Mouse (Mus musculus) frontal cortex, postnatal 36 days (tissue): ENCODE results near the gene Tmem94.
"Not testable (repeated sequence)": the region's sequence is repeated elsewhere in the genome, so short reads cannot be mapped to it uniquely, and the experiment has no call there.

Experiments used
- DNase-seq, 2 experiments: peaks; one replicate each; pipeline ENCODE4 v3.0.0; 2022; ENCODE audit warnings: low spot score in 2 of 2

Tmem94 gene

GRCm38 (mm10) chr11:115765103-115765606 is at the start of gene Tmem94:
Gene Tmem94 (plus strand): TSS chr11:115765433.
- peak; percentile 99 for DNase-seq

DNA sequence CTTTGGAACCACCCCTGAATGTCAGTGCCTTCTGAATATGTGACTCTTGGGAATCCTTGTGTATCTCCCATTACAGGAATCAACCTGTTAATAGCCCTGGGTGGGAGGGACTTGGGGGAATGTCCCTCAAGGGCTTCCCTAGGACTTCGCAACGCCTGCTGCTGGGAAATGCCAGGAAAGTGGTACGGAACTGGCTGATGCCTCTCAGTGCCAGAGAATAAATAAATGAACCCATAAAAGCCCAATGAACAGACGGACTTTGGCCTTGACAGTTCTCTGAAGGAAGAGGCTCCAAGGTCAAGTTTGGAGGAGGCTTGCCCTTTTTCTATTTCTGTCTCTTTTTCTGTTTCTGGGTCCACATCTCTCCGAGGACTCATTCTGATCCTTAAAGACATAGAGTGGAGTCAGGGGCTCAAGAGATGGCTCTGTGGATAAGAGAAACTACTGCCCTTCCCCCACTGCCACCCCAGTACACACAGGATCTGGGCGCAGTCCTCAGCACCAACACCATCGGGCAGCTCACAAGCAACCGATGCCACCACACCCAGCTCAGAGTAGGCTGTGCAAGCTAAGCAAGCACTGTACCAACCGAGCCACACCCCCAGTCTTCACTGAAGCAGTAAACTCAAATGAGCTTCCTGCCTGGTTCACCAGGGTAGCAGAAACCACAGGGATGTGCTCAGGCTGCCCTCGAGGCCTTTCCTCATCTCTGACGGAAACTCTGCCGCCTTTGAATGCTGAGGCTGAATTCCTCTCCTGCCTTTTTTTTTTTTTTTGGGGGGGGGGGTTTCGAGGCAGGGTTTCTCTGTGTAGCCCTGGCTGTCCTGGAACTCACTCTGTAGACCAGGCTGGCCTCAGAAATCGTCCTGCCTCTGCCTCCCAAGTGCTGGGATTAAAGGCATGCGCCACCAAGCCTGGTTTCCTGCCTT is 48.6 kb upstream of the Tmem94 start:
- DNase-seq = no peak

- no peak for DNase-seq
Measured at GRCm38 (mm10) chr11:115717660-115718390, 47.4 kb upstream of the Tmem94 start.

GRCm38 (mm10) chr11:115722638-115723037 is 42.6 kb upstream of the Tmem94 start:
- peak; percentile 80 to 83 for DNase-seq

DNA sequence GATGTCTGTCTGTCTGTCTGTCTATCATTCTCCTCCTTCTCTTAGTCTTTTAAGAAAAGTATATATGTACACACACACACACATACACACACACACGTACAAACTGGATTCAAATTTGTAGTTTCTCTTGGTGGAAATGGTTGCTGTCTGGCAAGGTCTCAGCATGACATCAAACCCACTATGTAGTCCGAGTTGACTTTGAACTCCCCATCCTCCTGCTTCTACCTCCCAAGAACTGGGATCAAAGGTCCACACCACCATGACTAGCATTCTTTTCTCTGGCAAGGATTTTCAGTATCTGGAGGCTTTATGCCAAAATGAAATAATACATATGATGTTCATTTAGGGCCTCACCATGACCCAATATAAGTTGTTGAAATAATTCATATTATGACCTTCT is 42.0 kb upstream of the Tmem94 start:
- DNase-seq = no peak

DNA sequence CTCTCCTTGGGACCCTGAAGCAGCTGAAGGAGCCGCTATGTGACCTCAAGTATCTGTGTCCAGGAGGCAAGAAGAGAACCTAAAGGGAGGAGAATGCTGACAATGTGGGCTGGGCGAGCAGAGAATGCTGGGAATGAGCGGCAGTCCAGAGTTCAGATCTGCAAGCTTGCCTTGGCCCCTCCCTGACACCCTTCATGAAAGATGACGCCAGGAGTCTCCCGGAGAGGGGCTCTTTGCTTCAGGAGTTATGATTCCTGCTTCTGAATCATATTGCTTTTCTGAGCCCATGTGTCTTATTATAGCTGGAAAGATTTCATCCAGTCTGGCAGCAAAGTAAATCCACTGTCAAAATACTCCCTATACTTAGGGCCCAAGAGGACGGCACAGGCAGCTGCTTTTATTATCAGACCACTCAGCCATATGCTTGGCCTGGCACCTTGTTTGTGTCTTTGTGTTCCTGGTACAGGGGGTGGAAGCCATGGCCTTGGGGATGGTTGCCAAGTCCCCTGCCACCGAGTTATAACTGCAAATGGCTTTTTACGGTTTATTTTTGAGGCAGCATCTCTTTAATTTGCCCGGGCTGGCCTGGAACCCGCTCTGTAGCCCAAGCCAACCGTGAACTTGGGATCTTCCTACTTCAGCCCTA is 31.1 kb upstream of the Tmem94 start:
- DNase-seq = peak in 1 of 2 experiments; percentile 27

GRCm38 (mm10) chr11:115737608-115738208 is 27.5 kb upstream of the Tmem94 start:
- no peak for DNase-seq

DNA sequence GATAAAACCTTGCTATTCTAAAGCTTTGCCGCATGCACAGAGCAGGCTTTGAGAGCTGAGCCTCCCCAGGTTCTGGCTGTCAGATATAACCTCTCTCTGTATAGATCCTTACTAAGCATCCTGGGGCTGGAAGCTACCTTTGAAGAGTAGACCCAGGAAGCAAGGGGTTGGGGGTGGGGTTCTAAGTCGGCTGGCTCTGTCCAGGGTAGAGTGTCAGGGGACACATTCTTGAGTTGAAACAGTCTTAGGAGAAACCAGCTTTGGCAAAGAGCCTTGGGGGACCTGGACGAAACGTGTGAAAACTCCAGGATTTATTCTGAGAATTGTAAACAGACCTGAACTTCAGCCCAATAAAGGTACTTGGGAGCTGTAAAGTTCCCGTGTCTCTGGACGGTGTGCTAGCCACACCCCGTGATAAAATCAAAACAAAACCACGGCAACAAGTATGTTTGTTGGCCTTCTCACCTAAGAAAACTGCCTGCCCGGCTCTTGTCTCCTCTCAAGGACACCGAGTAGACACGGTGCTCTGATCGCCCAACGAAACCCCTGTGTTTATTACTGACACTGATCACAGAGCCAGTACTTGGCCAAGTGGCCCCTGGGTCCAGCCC is 26.9 kb upstream of the Tmem94 start:
- no peak for DNase-seq

GRCm38 (mm10) chr11:115741070-115741469 is 24.2 kb upstream of the Tmem94 start:
- DNase-seq = no peak

GRCm38 (mm10) chr11:115742926-115743325 is 22.3 kb upstream of the Tmem94 start:
- no peak for DNase-seq

GRCm38 (mm10) chr11:115744385-115744784 is 20.8 kb upstream of the Tmem94 start:
- no peak for DNase-seq

DNA sequence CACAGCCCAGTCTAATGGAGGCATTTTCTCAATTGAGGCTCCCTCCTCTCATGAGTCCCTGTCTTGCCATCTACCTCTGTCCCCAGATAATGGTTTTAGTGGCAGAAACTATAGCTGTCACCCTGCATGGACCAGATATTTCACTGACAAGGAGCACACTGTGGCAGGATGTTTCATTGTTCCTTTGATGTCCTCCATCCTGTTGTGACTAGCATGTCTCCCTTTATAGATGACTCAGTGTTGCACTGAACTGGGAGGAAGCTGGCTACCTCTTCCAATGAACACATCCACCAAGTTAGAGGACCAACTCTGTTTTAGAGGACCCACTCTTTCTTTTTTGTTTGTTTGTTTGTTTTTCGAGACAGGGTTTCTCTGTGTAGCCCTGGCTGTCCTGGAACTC is 19.1 kb upstream of the Tmem94 start:
- no peak for DNase-seq

DNA sequence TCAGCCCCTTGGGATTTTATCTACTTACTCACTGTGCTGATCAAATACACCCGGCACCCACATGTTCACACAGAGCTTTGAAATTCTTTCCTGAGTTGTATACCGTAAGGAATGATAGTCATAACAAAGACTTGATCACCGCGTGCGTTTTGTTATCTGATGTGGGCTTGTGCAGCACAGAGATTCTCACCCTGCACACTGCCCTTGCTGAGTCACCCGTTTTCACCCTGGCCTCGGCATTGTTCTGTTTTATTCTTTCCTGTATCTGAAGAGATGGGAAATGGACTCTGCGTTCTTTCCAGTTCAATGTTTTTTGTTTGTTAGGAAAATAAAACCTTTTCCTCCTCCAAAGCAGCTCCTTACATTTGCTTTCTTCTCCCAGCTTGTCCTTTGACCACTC is 18.5 kb upstream of the Tmem94 start:
- DNase-seq = no peak

- no peak for DNase-seq
Measured at GRCm38 (mm10) chr11:115747351-115747750, 17.9 kb upstream of the Tmem94 start.

- no peak for DNase-seq
Measured at GRCm38 (mm10) chr11:115749834-115750233, 15.4 kb upstream of the Tmem94 start.

DNA sequence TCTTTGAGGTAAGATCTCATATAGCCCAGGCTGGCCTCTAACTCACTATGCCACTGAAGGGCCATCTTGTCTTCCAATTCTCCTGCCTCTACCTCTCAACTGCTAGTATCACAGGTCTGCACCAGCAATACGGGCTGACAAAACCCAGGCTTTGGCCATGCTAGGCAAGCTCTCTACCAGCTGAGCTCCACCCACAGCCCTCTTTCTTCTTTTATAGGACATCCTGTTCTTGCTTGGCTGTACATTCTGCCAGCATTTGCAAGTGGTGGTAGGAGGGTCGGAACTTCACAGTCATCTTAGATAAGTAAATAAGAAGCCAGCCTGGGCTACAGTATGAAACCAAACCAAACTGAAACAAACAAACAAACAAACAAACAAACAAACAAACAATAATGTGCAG is 13.5 kb upstream of the Tmem94 start:
- DNase-seq = no peak

DNA sequence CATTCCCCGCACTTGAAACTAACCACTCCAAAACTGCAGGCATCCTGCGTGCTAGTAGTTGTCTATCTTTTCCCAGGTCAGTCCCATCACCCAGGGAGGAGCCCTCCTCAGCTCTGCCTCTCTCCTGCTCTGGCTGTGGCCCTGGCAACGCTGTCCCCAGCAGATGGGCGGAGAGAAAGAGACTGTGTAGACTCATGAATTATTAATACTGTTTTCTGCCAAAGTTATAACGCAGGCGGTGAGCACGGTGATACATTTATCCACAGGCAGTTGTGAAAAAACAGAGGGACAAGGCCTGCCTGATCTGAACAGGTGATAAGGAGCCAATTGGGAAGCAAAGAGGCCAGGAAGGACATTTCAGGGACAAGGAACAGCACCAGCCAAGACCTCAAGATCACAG is 12.6 kb upstream of the Tmem94 start:
- DNase-seq = no peak

GRCm38 (mm10) chr11:115753485-115753884 is 11.7 kb upstream of the Tmem94 start:
- no peak for DNase-seq

GRCm38 (mm10) chr11:115762176-115762575 is 3.1 kb upstream of the Tmem94 start:
- not testable (repeated sequence) for DNase-seq

GRCm38 (mm10) chr11:115764698-115765097 is 535 bp upstream of the Tmem94 start:
- no peak for DNase-seq

DNA sequence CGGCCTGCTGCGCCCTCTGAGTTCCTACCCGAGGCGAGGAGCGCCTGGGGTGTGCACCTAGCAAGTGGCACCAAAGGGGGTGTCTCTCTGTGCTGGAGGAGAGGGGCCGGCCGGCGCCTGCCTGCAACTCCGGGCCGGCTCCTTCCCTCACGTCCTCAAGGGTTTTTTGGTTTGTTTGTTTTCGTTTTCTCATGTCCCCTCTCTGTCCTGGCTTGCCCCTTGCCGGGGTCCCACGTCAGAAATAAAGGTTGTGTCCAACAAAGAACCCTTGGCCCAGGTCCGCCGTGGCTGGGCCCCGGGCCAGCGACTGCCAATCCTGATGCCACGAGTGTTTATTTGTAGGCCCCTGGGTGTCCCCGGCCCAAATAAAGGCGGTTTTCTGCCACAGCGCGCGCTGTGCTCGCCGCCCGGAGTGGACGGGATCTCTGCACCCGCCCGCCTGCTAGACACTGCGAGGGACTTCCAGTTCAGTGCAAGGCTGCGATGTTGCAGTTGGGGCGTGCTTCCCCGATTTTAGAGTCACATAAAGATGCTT is 441 bp downstream of the Tmem94 start:
- no peak for DNase-seq
